Mouse (Mus musculus): ENCODE measurements around the gene Nrn1l. TPM values are rescaled to one million over a fixed set of nuclear protein-coding genes. Genes with fewer than 3 reads are reported as not detected.

The Nrn1l gene
- total RNA-seq, 2 experiments from 2014 or later = 2.4 TPM

GRCm38 (mm10) chr8:105900941-105901616 is 7.7 kb downstream of the Nrn1l start:
- Histone ChIP-seq H3K27ac (peak overlapping the region; percentile 96), H3K4me3 (peak overlapping the region; percentile 90)
- TF ChIP-seq CTCF (conservative IDR thresholded peaks at IDR 0.05) = no peak
- no peak for DNase-seq (ENCODE audit: low spot score in 2 of 2)

- no peak overlapping the region for H3K27ac ChIP-seq
Measured at GRCm38 (mm10) chr8:105919390-105919789, 26.0 kb downstream of the Nrn1l start.

GRCm38 (mm10) chr8:105925123-105925522 is 31.8 kb downstream of the Nrn1l start:
- TF ChIP-seq CTCF (conservative IDR thresholded peaks at IDR 0.05) = no peak
- H3K27ac ChIP-seq = peak overlapping the region; percentile 62
- peak in 1 of 2 experiments; percentile 13 for DNase-seq (ENCODE audit: low spot score in 2 of 2)
- H3K4me3 ChIP-seq = no peak overlapping the region

More at GRCm38 (mm10) chr8:105919390-105919789, 26.0 kb downstream of the Nrn1l start:
- TF ChIP-seq CTCF (conservative IDR thresholded peaks at IDR 0.05) = no peak
- no peak overlapping the region for H3K4me3 ChIP-seq
- DNase-seq (ENCODE audit: low spot score in 2 of 2) = no peak

GRCm38 (mm10) chr8:105930602-105931001 is 37.2 kb downstream of the Nrn1l start:
- peak; percentile 97 for TF ChIP-seq CTCF (conservative IDR thresholded peaks at IDR 0.05)
- H3K27ac ChIP-seq = peak overlapping the region; percentile 5; the same call in 1 of the 2 replicates
- no peak overlapping the region for H3K4me3 ChIP-seq
- peak; percentile 78 to 92 for DNase-seq (ENCODE audit: low spot score in 2 of 2)

- no peak overlapping the region for H3K27ac ChIP-seq
- no peak for DNase-seq (ENCODE audit: low spot score in 2 of 2)
- TF ChIP-seq CTCF (conservative IDR thresholded peaks at IDR 0.05) = no peak
- no peak overlapping the region for H3K4me3 ChIP-seq
Measured at GRCm38 (mm10) chr8:105931271-105931670, 37.9 kb downstream of the Nrn1l start.

DNA sequence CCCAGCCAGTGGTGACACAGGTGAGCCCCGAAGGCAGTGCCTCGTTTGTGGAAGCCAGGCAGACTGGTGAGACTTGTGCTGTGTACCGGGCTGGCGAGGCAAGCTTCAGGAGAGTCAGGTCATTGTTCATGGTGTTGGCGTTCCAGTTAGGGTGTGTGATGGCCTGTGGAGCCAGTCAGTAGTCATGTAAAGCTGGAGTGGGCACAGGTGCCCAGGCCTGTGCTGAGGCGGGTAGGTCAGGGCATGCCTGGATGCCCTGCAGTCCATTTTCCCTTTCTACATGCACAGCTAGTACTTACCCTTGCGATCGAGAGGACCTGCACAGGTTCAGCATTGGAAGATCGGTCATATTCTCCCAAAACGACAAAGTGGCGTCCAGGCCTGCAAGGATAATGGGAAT is 39.2 kb downstream of the Nrn1l start:
- H3K4me3 ChIP-seq = no peak overlapping the region
- TF ChIP-seq CTCF (conservative IDR thresholded peaks at IDR 0.05) = no peak

DNA sequence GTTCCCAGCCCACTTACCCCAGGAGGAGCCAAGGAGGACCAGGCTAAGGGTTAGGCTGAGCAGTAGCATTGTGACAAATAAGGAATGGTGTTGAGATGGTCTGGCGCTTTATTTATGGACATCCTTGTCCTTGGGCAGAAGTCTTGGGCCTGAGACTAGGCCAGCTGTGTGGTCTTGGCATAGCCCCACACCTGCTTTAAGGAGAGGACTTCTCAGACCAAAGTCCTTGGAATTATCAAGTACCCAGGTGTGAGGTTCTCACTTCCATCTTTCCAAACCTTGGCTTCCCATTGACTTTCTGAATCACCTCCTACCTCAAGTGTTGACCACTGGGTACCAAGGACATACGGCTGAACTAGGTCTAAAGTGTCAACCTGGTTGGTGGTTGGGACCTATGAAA is 40.4 kb downstream of the Nrn1l start, which contains the start of gene Ctrl:
TSS of gene Ctrl (minus strand) at position 101 of the 400 bp plus-strand sequence.
- H3K27ac ChIP-seq = no peak within 1 kb of the TSS
- no peak within 1 kb of the TSS for H3K4me3 ChIP-seq
- DNase-seq (ENCODE audit: low spot score in 2 of 2) = no peak
- no peak for TF ChIP-seq CTCF (conservative IDR thresholded peaks at IDR 0.05)

More for the DNA sequence above, 39.2 kb downstream of the Nrn1l start:
- no peak for DNase-seq (ENCODE audit: low spot score in 2 of 2)
- no peak overlapping the region for H3K27ac ChIP-seq

DNA sequence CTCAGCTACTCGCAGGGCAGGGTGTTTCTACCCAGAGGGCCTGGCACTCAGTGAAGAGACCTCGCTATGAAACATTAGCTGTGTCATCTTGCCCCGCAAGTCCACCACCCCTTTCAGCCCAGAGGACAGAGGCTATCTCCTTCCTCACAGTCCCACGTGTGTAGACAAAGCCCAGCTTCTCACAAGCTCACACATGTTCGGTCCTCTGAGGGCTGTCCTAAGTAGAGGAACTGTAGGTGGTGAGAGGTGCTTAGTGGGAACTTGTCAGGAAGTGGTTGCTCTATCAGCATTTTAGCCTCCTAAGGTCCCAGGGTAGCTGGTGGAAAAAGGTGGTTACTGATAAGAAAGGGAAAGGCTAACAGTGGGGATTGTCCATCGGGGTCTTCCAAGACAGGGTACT is 41.7 kb downstream of the Nrn1l start:
- no peak for DNase-seq (ENCODE audit: low spot score in 2 of 2)
- Histone ChIP-seq H3K4me3 (no peak overlapping the region), H3K27ac (no peak overlapping the region)
- TF ChIP-seq CTCF (conservative IDR thresholded peaks at IDR 0.05) = no peak

- Histone ChIP-seq H3K27ac (peak overlapping the region; percentile 92), H3K4me3 (peak overlapping the region; percentile 88)
- no peak for TF ChIP-seq CTCF (conservative IDR thresholded peaks at IDR 0.05)
- DNase-seq (ENCODE audit: low spot score in 2 of 2) = no peak
Measured at GRCm38 (mm10) chr8:105935863-105936603, 42.7 kb downstream of the Nrn1l start.

DNA sequence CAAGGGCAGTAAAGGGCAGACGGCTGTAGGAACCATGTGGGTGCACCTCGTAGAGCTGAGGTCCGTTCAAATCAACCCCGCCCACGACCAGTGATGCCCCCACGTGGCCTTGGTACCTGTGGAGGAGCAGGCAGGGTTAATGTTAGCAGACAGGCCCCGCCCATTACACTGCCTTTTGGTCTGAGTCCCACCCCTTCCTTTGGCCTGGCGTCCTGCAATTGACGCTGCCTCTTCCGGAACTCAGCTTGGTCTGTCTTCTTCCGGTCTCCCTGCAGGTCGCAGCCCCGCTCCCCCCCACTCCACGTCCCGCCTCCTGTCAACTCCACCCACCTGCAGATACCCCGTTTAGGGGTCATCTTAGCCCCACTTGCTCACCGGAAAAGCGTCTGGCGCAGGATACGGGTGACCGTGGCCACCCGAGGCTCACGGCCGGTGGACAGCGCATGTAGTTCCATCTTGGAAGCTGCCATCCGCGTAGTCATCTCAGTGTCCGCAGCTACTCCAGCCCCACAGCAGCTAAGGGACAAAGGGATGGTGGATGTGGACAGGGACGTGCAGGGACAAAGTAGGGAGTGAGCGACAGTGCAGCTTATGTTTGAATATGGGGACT is 43.6 kb downstream of the Nrn1l start:
- TF ChIP-seq CTCF (conservative IDR thresholded peaks at IDR 0.05) = 0 out of 2 replicates have a peak, but pooled peaks have one; percentile 4
- DNase-seq (ENCODE audit: low spot score in 2 of 2) = peak; percentile 81 to 92
- Histone ChIP-seq H3K27ac (peak overlapping the region; percentile 92), H3K4me3 (peak overlapping the region; percentile 88)

- peak overlapping the region; percentile 88 for H3K4me3 ChIP-seq
- peak; percentile 34 to 47 for DNase-seq (ENCODE audit: low spot score in 2 of 2)
- TF ChIP-seq CTCF (conservative IDR thresholded peaks at IDR 0.05) = no peak
- peak overlapping the region; percentile 92 for H3K27ac ChIP-seq
Measured at GRCm38 (mm10) chr8:105937496-105938305, 44.3 kb downstream of the Nrn1l start.

- peak; percentile 29 for TF ChIP-seq CTCF (conservative IDR thresholded peaks at IDR 0.05)
Measured at GRCm38 (mm10) chr8:105938306-105938669, 44.9 kb downstream of the Nrn1l start, which contains the start of gene Psmb10. Gene Psmb10 (minus strand): TSS chr8:105938444.

More at GRCm38 (mm10) chr8:105938306-105938669, 44.9 kb downstream of the Nrn1l start, which contains the start of gene Psmb10:
- H3K4me3 ChIP-seq = peak within 1 kb of the TSS; percentile 88
- H3K27ac ChIP-seq = peak within 1 kb of the TSS; percentile 92
- DNase-seq (ENCODE audit: low spot score in 2 of 2) = no peak

All from layer of hippocampus, adult 2 months (tissue).